Mouse (Mus musculus) brain, embryonic 14.5 days (tissue): ENCODE data around the gene 1700020N01Rik.

Experiments
- CTCF ChIP-seq: fragments of 200-500 bp; IDR thresholded peaks from 2 replicates; pipeline ENCODE4 v1.5.1; 2012; ENCODE audit warnings: inconsistent platforms, mild to moderate bottlenecking, moderate library complexity, borderline replicate concordance; ENCODE audit not compliant: insufficient read depth, insufficient read length; ENCODE audit errors: extremely low read depth
- POLR2A ChIP-seq: fragments of 200-500 bp; IDR thresholded peaks from 2 replicates; pipeline ENCODE4 v1.6.1; 2012; ENCODE audit warnings: mild to moderate bottlenecking, inconsistent platforms, borderline replicate concordance; ENCODE audit not compliant: poor library complexity, insufficient read depth, insufficient read length, severe bottlenecking; ENCODE audit errors: extremely low read depth

GRCm38 (mm10) chr10:21632687-21633086, 39.7 kb downstream of the 1700020N01Rik start:
- TF ChIP-seq CTCF (no peak), POLR2A (no peak)
